Mouse (Mus musculus) MEL (cell line): Measurements from ENCODE around the gene Tet3.

Source experiments
- CTCF ChIP-seq, 3 experiments: IDR thresholded peaks in 2 of 3; conservative IDR thresholded peaks in 1 of 3; 2 replicates each; pipeline ENCODE4 v1.5.1; 2011 to 2012; ENCODE audit warnings: low read length in 3 of 3, low read depth in 2 of 3, mild to moderate bottlenecking in 2 of 3, improper control_type of control experiment in 1 of 3, inconsistent platforms in 1 of 3, mixed read lengths in 1 of 3, moderate library complexity in 1 of 3; ENCODE audit not compliant: control insufficient read depth in 1 of 3, insufficient read depth in 1 of 3, poor library complexity in 1 of 3, severe bottlenecking in 1 of 3
- GABPA ChIP-seq: IDR thresholded peaks from 2 replicates; pipeline ENCODE4 v1.6.1; 2012; ENCODE audit warnings: low read depth, mild to moderate bottlenecking, inconsistent platforms, low read length, improper control_type of control experiment, moderate library complexity
- MAX ChIP-seq: IDR thresholded peaks from 2 replicates; pipeline ENCODE4 v1.6.1; 2011; ENCODE audit warnings: low read length, improper control_type of control experiment
- MAZ ChIP-seq: IDR thresholded peaks from 2 replicates; pipeline ENCODE4 v1.6.1; 2012; ENCODE audit warnings: low read depth, mild to moderate bottlenecking, inconsistent platforms, low read length, improper control_type of control experiment
- POLR2A ChIP-seq, 2 experiments: IDR thresholded peaks; 2 replicates each; pipeline ENCODE4 v1.6.1; 2011 to 2012; ENCODE audit warnings: low read length in 2 of 2, mild to moderate bottlenecking in 2 of 2, control low read depth in 1 of 2, improper control_type of control experiment in 1 of 2, low read depth in 1 of 2, moderate library complexity in 1 of 2; ENCODE audit not compliant: control insufficient read depth in 1 of 2, insufficient read depth in 1 of 2, poor library complexity in 1 of 2
- POLR2AphosphoS2 ChIP-seq: IDR thresholded peaks from 2 replicates; pipeline ENCODE4 v1.6.1; 2011; ENCODE audit warnings: low read length, improper control_type of control experiment
- POLR2AphosphoS5 ChIP-seq: IDR thresholded peaks from 2 replicates; pipeline ENCODE4 v1.6.1; 2012; ENCODE audit warnings: low read depth, borderline replicate concordance, mild to moderate bottlenecking, inconsistent platforms, low read length, moderate library complexity, mixed read lengths
- SMC3 ChIP-seq: IDR thresholded peaks from 2 replicates; pipeline ENCODE4 v1.6.1; 2011; ENCODE audit warnings: low read depth, low read length, improper control_type of control experiment
- TAL1 ChIP-seq: IDR thresholded peaks from 2 replicates; pipeline ENCODE4 v1.6.1; 2012; ENCODE audit warnings: mild to moderate bottlenecking, inconsistent platforms, low read length, moderate library complexity, mixed read lengths

DNA sequence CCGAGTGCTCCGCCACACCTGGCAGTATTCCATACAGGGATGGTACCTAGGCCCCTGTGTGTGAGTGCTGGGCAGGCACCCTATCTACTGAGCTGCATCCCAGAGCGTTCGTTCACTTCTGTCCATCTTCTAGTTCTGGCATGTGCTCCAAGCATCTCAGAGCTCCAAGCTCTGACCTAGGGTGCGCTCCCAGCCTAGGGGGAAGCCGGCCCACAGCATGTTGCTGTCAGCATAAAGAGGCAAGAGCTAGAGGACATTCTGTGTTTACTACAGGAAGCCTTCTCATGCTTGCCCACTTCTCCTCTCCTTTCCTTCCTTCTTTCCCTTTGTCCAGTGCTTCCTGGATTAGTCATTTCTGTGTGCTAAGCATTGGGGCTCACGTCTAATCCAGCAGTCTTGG, 16.5 kb upstream of the Tet3 start:
- TF ChIP-seq CTCF (IDR thresholded peaks at IDR 0.05 in 2 of 3, conservative IDR thresholded peaks at IDR 0.05 in 1 of 3; ENCODE audit: control insufficient read depth in 1 of 3, insufficient read depth in 1 of 3, low read depth in 2 of 3, low read length in 3 of 3, poor library complexity in 1 of 3, severe bottlenecking in 1 of 3) (no peak), POLR2AphosphoS2 (no peak), MAZ (no peak), POLR2A (IDR thresholded peaks at IDR 0.05; ENCODE audit: control insufficient read depth in 1 of 2, insufficient read depth in 1 of 2, low read depth in 1 of 2, low read length in 2 of 2, poor library complexity in 1 of 2) (no peak), POLR2AphosphoS5 (no peak), MAX (no peak), SMC3 (no peak), TAL1 (no peak), GABPA (no peak)
